Mouse (Mus musculus): ENCODE results near the gene Rfx4. TPM values are rescaled to one million over a fixed set of nuclear protein-coding genes. Genes with fewer than 3 reads are reported as not detected.

Gene Rfx4
- 6.9 and 7.2 TPM in 2 replicates for polyA plus RNA-seq (2015; fragmentation: Nextera tagmentation; extraction: Ambion mirVana)

GRCm38 (mm10) chr10:84755786-84756203 is at the start of gene Rfx4:
Gene Rfx4, plus strand, starts transcription at chr10:84756062.
- Histone ChIP-seq H3K4me1 (replicated peaks; ENCODE audit: control insufficient read depth, insufficient read depth, low read length) (peaks cover 52% of the 10 kb centered on the region), H3K9ac (replicated peaks; ENCODE audit: low read depth, low read length) (peak within 1 kb of the TSS; percentile 68), H3K4me2 (ENCODE audit: low read length) (peak within 1 kb of the TSS; percentile 93), H3K4me3 (replicated peaks; ENCODE audit: low read length) (peak within 1 kb of the TSS; percentile 52), H3K9me3 (ENCODE audit: control insufficient read depth, low read length) (no peaks in the 10 kb centered on the region), H3K27me3 (replicated peaks; ENCODE audit: control insufficient read depth, insufficient read depth, low read length) (peaks cover 32% of the 10 kb centered on the region), H3K27ac (ENCODE audit: low read length) (peak within 1 kb of the TSS; percentile 77), H3K36me3 (ENCODE audit: control insufficient read depth, insufficient read depth) (no peaks in the 10 kb centered on the region)
- under 1% methylated on average over 24 of the region's 24 CpGs for WGBS
- peak; percentile 71 for ATAC-seq

GRCm38 (mm10) chr10:84706543-84706942 is 49.3 kb upstream of the Rfx4 start:
- no peak overlapping the region for H3K4me2 ChIP-seq (ENCODE audit: low read length)
- H3K27ac ChIP-seq (ENCODE audit: low read length) = no peak overlapping the region
- ATAC-seq = no peak
- H3K9me3 ChIP-seq (ENCODE audit: control insufficient read depth, low read length) = no peaks in the 10 kb centered on the region
- no peak overlapping the region for H3K9ac ChIP-seq (replicated peaks; ENCODE audit: low read depth, low read length)
- H3K4me3 ChIP-seq (replicated peaks; ENCODE audit: low read length) = no peak overlapping the region
- H3K4me1 ChIP-seq (replicated peaks; ENCODE audit: control insufficient read depth, insufficient read depth, low read length) = peaks cover 8% of the 10 kb centered on the region
- H3K36me3 ChIP-seq (ENCODE audit: control insufficient read depth, insufficient read depth) = no peaks in the 10 kb centered on the region
- WGBS = 36% methylated on average over 8 of the region's 8 CpGs
- no peaks in the 10 kb centered on the region for H3K27me3 ChIP-seq (replicated peaks; ENCODE audit: control insufficient read depth, insufficient read depth, low read length)

- no peak for ATAC-seq
- WGBS = 11% methylated on average over 6 of the region's 6 CpGs
- Histone ChIP-seq H3K4me1 (replicated peaks; ENCODE audit: control insufficient read depth, insufficient read depth, low read length) (peaks cover 8% of the 10 kb centered on the region), H3K27ac (ENCODE audit: low read length) (no peak overlapping the region), H3K36me3 (ENCODE audit: control insufficient read depth, insufficient read depth) (no peaks in the 10 kb centered on the region), H3K9me3 (ENCODE audit: control insufficient read depth, low read length) (no peaks in the 10 kb centered on the region), H3K4me2 (ENCODE audit: low read length) (no peak overlapping the region), H3K4me3 (replicated peaks; ENCODE audit: low read length) (no peak overlapping the region), H3K27me3 (replicated peaks; ENCODE audit: control insufficient read depth, insufficient read depth, low read length) (no peaks in the 10 kb centered on the region), H3K9ac (replicated peaks; ENCODE audit: low read depth, low read length) (no peak overlapping the region)
Observed at GRCm38 (mm10) chr10:84707226-84707625, 48.6 kb upstream of the Rfx4 start.

GRCm38 (mm10) chr10:84707752-84708530 is 47.9 kb upstream of the Rfx4 start:
- H3K27ac ChIP-seq (ENCODE audit: low read length) = no peak overlapping the region
- H3K27me3 ChIP-seq (replicated peaks; ENCODE audit: control insufficient read depth, insufficient read depth, low read length) = no peaks in the 10 kb centered on the region
- H3K4me2 ChIP-seq (ENCODE audit: low read length) = no peak overlapping the region
- H3K4me3 ChIP-seq (replicated peaks; ENCODE audit: low read length) = no peak overlapping the region
- no peak overlapping the region for H3K9ac ChIP-seq (replicated peaks; ENCODE audit: low read depth, low read length)
- peaks cover 12% of the 10 kb centered on the region for H3K4me1 ChIP-seq (replicated peaks; ENCODE audit: control insufficient read depth, insufficient read depth, low read length)
- ATAC-seq = peak; percentile 18; the same call in 1 of the 2 replicates
- no peaks in the 10 kb centered on the region for H3K9me3 ChIP-seq (ENCODE audit: control insufficient read depth, low read length)
- WGBS = 9% methylated on average over 14 of the region's 14 CpGs
- no peaks in the 10 kb centered on the region for H3K36me3 ChIP-seq (ENCODE audit: control insufficient read depth, insufficient read depth)

- no peaks in the 10 kb centered on the region for H3K9me3 ChIP-seq (ENCODE audit: control insufficient read depth, low read length)
- no peak overlapping the region for H3K27ac ChIP-seq (ENCODE audit: low read length)
- no peak overlapping the region for H3K4me3 ChIP-seq (replicated peaks; ENCODE audit: low read length)
- peaks cover 17% of the 10 kb centered on the region for H3K4me1 ChIP-seq (replicated peaks; ENCODE audit: control insufficient read depth, insufficient read depth, low read length)
- 22% methylated on average over 4 of the region's 4 CpGs for WGBS
- H3K36me3 ChIP-seq (ENCODE audit: control insufficient read depth, insufficient read depth) = peaks cover 2% of the 10 kb centered on the region
- 0 out of 2 replicates have a peak, but pooled peaks have one; percentile 24 for ATAC-seq
- no peaks in the 10 kb centered on the region for H3K27me3 ChIP-seq (replicated peaks; ENCODE audit: control insufficient read depth, insufficient read depth, low read length)
- no peak overlapping the region for H3K4me2 ChIP-seq (ENCODE audit: low read length)
- H3K9ac ChIP-seq (replicated peaks; ENCODE audit: low read depth, low read length) = no peak overlapping the region
Observed at GRCm38 (mm10) chr10:84710192-84710591, 45.7 kb upstream of the Rfx4 start.

- no peak overlapping the region for H3K9ac ChIP-seq (replicated peaks; ENCODE audit: low read depth, low read length)
- 13% methylated on average over 4 of the region's 4 CpGs for WGBS
Observed at GRCm38 (mm10) chr10:84710827-84711226, 45.0 kb upstream of the Rfx4 start.

GRCm38 (mm10) chr10:84711479-84711878 is 44.4 kb upstream of the Rfx4 start:
- Histone ChIP-seq H3K4me1 (replicated peaks; ENCODE audit: control insufficient read depth, insufficient read depth, low read length) (peaks cover 17% of the 10 kb centered on the region), H3K27me3 (replicated peaks; ENCODE audit: control insufficient read depth, insufficient read depth, low read length) (no peaks in the 10 kb centered on the region), H3K9ac (replicated peaks; ENCODE audit: low read depth, low read length) (no peak overlapping the region), H3K27ac (ENCODE audit: low read length) (peak overlapping the region; percentile 63), H3K4me2 (ENCODE audit: low read length) (no peak overlapping the region), H3K4me3 (replicated peaks; ENCODE audit: low read length) (no peak overlapping the region), H3K36me3 (ENCODE audit: control insufficient read depth, insufficient read depth) (peaks cover 5% of the 10 kb centered on the region), H3K9me3 (ENCODE audit: control insufficient read depth, low read length) (no peaks in the 10 kb centered on the region)
- 77% methylated on average over 8 of the region's 8 CpGs for WGBS
- no peak for ATAC-seq

More at GRCm38 (mm10) chr10:84710827-84711226, 45.0 kb upstream of the Rfx4 start:
- Histone ChIP-seq H3K4me3 (replicated peaks; ENCODE audit: low read length) (no peak overlapping the region), H3K4me1 (replicated peaks; ENCODE audit: control insufficient read depth, insufficient read depth, low read length) (peaks cover 17% of the 10 kb centered on the region), H3K27me3 (replicated peaks; ENCODE audit: control insufficient read depth, insufficient read depth, low read length) (no peaks in the 10 kb centered on the region), H3K9me3 (ENCODE audit: control insufficient read depth, low read length) (no peaks in the 10 kb centered on the region), H3K27ac (ENCODE audit: low read length) (no peak overlapping the region), H3K36me3 (ENCODE audit: control insufficient read depth, insufficient read depth) (peaks cover 2% of the 10 kb centered on the region), H3K4me2 (ENCODE audit: low read length) (no peak overlapping the region)
- peak; percentile 74 for ATAC-seq

GRCm38 (mm10) chr10:84711940-84712339 is 43.9 kb upstream of the Rfx4 start:
- no peak overlapping the region for H3K9ac ChIP-seq (replicated peaks; ENCODE audit: low read depth, low read length)
- no peak overlapping the region for H3K27ac ChIP-seq (ENCODE audit: low read length)
- WGBS = 61% methylated on average over 5 of the region's 5 CpGs
- no peak overlapping the region for H3K4me2 ChIP-seq (ENCODE audit: low read length)
- no peaks in the 10 kb centered on the region for H3K27me3 ChIP-seq (replicated peaks; ENCODE audit: control insufficient read depth, insufficient read depth, low read length)
- H3K4me3 ChIP-seq (replicated peaks; ENCODE audit: low read length) = no peak overlapping the region
- H3K4me1 ChIP-seq (replicated peaks; ENCODE audit: control insufficient read depth, insufficient read depth, low read length) = peaks cover 15% of the 10 kb centered on the region
- peaks cover 5% of the 10 kb centered on the region for H3K36me3 ChIP-seq (ENCODE audit: control insufficient read depth, insufficient read depth)
- ATAC-seq = no peak
- H3K9me3 ChIP-seq (ENCODE audit: control insufficient read depth, low read length) = no peaks in the 10 kb centered on the region

- Histone ChIP-seq H3K4me2 (ENCODE audit: low read length) (no peak overlapping the region), H3K4me1 (replicated peaks; ENCODE audit: control insufficient read depth, insufficient read depth, low read length) (peaks cover 15% of the 10 kb centered on the region), H3K4me3 (replicated peaks; ENCODE audit: low read length) (no peak overlapping the region), H3K27me3 (replicated peaks; ENCODE audit: control insufficient read depth, insufficient read depth, low read length) (no peaks in the 10 kb centered on the region), H3K9me3 (ENCODE audit: control insufficient read depth, low read length) (no peaks in the 10 kb centered on the region), H3K27ac (ENCODE audit: low read length) (no peak overlapping the region; the same call in 1 of the 2 replicates), H3K36me3 (ENCODE audit: control insufficient read depth, insufficient read depth) (peaks cover 5% of the 10 kb centered on the region), H3K9ac (replicated peaks; ENCODE audit: low read depth, low read length) (no peak overlapping the region)
- no peak for ATAC-seq
- WGBS = 74% methylated on average over 6 of the region's 6 CpGs
Observed at GRCm38 (mm10) chr10:84712532-84712931, 43.3 kb upstream of the Rfx4 start.

All from forebrain, embryonic 16.5 days (tissue).